Mouse (Mus musculus): ENCODE data around the gene Plekha5.
"Not testable (repeated sequence)": the region's sequence is repeated elsewhere in the genome, so short reads cannot be mapped to it uniquely, and the experiment has no call there.

- not testable (repeated sequence) for TF ChIP-seq CTCF (IDR thresholded peaks at IDR 0.05; ENCODE audit: low read depth, low read length); GATA1 (IDR thresholded peaks at IDR 0.05; ENCODE audit: borderline replicate concordance, low read length); GATA2 (IDR thresholded peaks at IDR 0.05; ENCODE audit: borderline replicate concordance, low read depth, low read length); POLR2AphosphoS5 (IDR thresholded peaks at IDR 0.05; ENCODE audit: insufficient replicate concordance, low read depth, low read length); TAL1 (conservative IDR thresholded peaks at IDR 0.05; ENCODE audit: low read depth, low read length)
These were observed 176.8 kb downstream of the Plekha5 start for GRCm38 (mm10) chr6:140600671-140601070.

Measured in G1E (cell line).